Comparison of ENCODE assay signal across 8 mouse cellular contexts in the genomic region with DNA sequence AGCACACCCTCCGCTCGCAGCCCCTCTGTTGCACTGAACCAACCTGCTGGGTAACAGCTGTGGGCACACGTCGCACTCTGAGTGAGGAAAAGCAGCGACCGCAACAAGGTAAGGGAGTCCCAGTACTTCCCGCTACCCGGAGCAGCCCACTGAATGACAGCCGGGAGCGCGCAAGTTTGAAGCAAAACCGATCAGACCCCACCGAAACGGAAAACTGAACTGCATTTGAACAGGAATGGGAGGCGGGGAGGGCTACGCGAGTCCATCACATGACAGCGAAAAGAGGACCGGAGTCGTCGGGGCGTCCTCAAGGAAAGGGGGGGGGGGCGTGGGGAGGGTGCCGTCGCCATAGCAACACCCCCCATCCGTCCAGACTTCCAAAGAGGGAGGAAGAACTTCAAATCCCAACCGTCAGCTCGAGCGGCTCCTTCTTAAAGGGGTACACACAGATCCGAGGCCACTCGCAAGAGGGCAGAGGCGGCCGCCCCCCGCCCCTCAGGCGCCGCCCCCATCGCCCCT. TPM values are rescaled to one million over a fixed set of nuclear protein-coding genes. Genes with fewer than 3 reads are reported as not detected.
DNase-seq lines count a peak whose midpoint lies in the region; ATAC-seq and TF ChIP-seq lines count a peak whose summit lies in the region.

No protein-coding gene starts in this region.

- no peaks in the 10 kb centered on the region for H3K9me3 ChIP-seq in forebrain, embryonic 12.5 days
- H3K9me3 ChIP-seq in heart, postnatal 0 days (replicated peaks; ENCODE audit: control insufficient read depth, low read length) = no peaks in the 10 kb centered on the region
- no peaks in the 10 kb centered on the region for H3K9me3 ChIP-seq in neural tube, embryonic 14.5 days (ENCODE audit: control insufficient read depth, low read length)

- ATAC-seq in forebrain, embryonic 12.5 days (ENCODE audit: low FRiP score) = peak; percentile 76
- ATAC-seq in heart, postnatal 0 days (ENCODE audit: insufficient read depth, low read depth) = peak; percentile 18
- peak; percentile 64 for ATAC-seq in neural tube, embryonic 14.5 days (ENCODE audit: low read depth)

- H3K4me3 ChIP-seq in forebrain, embryonic 12.5 days (replicated peaks) = peak overlapping the region; percentile 96
- peak overlapping the region; percentile 82 for H3K4me3 ChIP-seq in heart, postnatal 0 days (ENCODE audit: low read depth, low read length)
- H3K4me3 ChIP-seq in neural tube, embryonic 14.5 days (ENCODE audit: low read depth, low read length) = peak overlapping the region; percentile 89
- H3K4me3 ChIP-seq in testis, adult 2 months (ENCODE audit: control insufficient read depth, low read depth, low read length) = peak overlapping the region; percentile 99

- peak; percentile 52 for DNase-seq in ES-CJ7 (ENCODE audit: low read depth, low spot score)
- DNase-seq in c-Kit-positive CD71-positive TER-119-positive erythroid progenitor cells, embryonic 14.5 days (ENCODE audit: low spot score) = peak; percentile 39
- DNase-seq in heart, postnatal 0 days (ENCODE audit: low spot score) = peak; percentile 72
- DNase-seq in kidney, postnatal 36 days = peak; percentile 64 to 70
- DNase-seq in lung, adult 18-20 months = peak; percentile 50 to 52

- TF ChIP-seq POLR2A in testis, adult 2 months (IDR thresholded peaks at IDR 0.05; ENCODE audit: control insufficient read depth, low read depth, low read length) = 0 out of 2 replicates have a peak, but pooled peaks have one; percentile 12

- H3K27me3 ChIP-seq in forebrain, embryonic 12.5 days = no peaks in the 10 kb centered on the region
- no peaks in the 10 kb centered on the region for H3K27me3 ChIP-seq in heart, postnatal 0 days (ENCODE audit: control insufficient read depth, insufficient read depth, low read length)
- H3K27me3 ChIP-seq in neural tube, embryonic 14.5 days (ENCODE audit: control insufficient read depth, insufficient read depth, low read length) = no peaks in the 10 kb centered on the region
- H3K27me3 ChIP-seq in testis, adult 2 months (ENCODE audit: control insufficient read depth, insufficient read depth, low read length) = no peaks in the 10 kb centered on the region

- TF ChIP-seq EP300 in heart, postnatal 0 days (IDR thresholded peaks at IDR 0.05; ENCODE audit: low read depth) = no peak

- peak overlapping the region; percentile 97 for H3K9ac ChIP-seq in forebrain, embryonic 12.5 days
- peak overlapping the region; percentile 93 for H3K9ac ChIP-seq in heart, postnatal 0 days (replicated peaks; ENCODE audit: low read depth, low read length)
- peak overlapping the region; percentile 95 for H3K9ac ChIP-seq in neural tube, embryonic 14.5 days (replicated peaks; ENCODE audit: low read depth, low read length)

- peak overlapping the region; percentile 75 for H3K4me2 ChIP-seq in forebrain, embryonic 12.5 days
- H3K4me2 ChIP-seq in heart, postnatal 0 days (ENCODE audit: low read depth, low read length) = peak overlapping the region; percentile 83
- peak overlapping the region; percentile 66 for H3K4me2 ChIP-seq in neural tube, embryonic 14.5 days (ENCODE audit: low read depth, low read length)

- no peaks in the 10 kb centered on the region for H3K36me3 ChIP-seq in forebrain, embryonic 12.5 days (replicated peaks)
- H3K36me3 ChIP-seq in heart, postnatal 0 days (replicated peaks; ENCODE audit: control insufficient read depth, insufficient read depth, low read length) = no peaks in the 10 kb centered on the region
- H3K36me3 ChIP-seq in neural tube, embryonic 14.5 days (ENCODE audit: control insufficient read depth, insufficient read depth, low read length) = no peaks in the 10 kb centered on the region
- no peaks in the 10 kb centered on the region for H3K36me3 ChIP-seq in testis, adult 2 months (ENCODE audit: control insufficient read depth, insufficient read depth, low read length)

- WGBS in forebrain, embryonic 12.5 days = under 1% methylated on average over 26 of the region's 37 CpGs
- under 1% methylated on average over 30 of the region's 37 CpGs for WGBS in heart, postnatal 0 days
- WGBS in neural tube, embryonic 14.5 days = under 1% methylated on average over 34 of the region's 37 CpGs

- no peak for TF ChIP-seq CTCF in heart, postnatal 0 days (IDR thresholded peaks at IDR 0.05; ENCODE audit: low read depth)
- TF ChIP-seq CTCF in testis, adult 2 months (IDR thresholded peaks at IDR 0.05; ENCODE audit: control insufficient read depth, insufficient read depth, insufficient replicate concordance, low read depth, low read length) = no peak

- H3K4me1 ChIP-seq in forebrain, embryonic 12.5 days = peaks cover 6% of the 10 kb centered on the region
- H3K4me1 ChIP-seq in heart, postnatal 0 days (ENCODE audit: control insufficient read depth, insufficient read depth) = no peaks in the 10 kb centered on the region
- peaks cover 3% of the 10 kb centered on the region; the same call in 1 of the 2 replicates for H3K4me1 ChIP-seq in neural tube, embryonic 14.5 days (ENCODE audit: control insufficient read depth, insufficient read depth, low read length)
- peaks cover 3% of the 10 kb centered on the region; the same call in 1 of the 2 replicates for H3K4me1 ChIP-seq in testis, adult 2 months (ENCODE audit: control insufficient read depth, insufficient read depth, low read length)

- H3K27ac ChIP-seq in forebrain, embryonic 12.5 days = peak overlapping the region; percentile 99
- peak overlapping the region; percentile 97 for H3K27ac ChIP-seq in heart, postnatal 0 days (ENCODE audit: low read depth)
- peak overlapping the region; percentile 99 for H3K27ac ChIP-seq in neural tube, embryonic 14.5 days (ENCODE audit: low read depth, low read length)
- peak overlapping the region; percentile 82 for H3K27ac ChIP-seq in testis, adult 2 months (ENCODE audit: control insufficient read depth, insufficient read depth, low read depth, low read length)

RNA-seq across cellular contexts. Expression of gene Lcorl, which starts 1.1 kb away (rescaled TPM):
- polyA plus RNA-seq in forebrain, embryonic 12.5 days (2016; fragmentation: Nextera tagmentation; extraction: Ambion mirVana) = 57.0 and 60.0 TPM in 2 replicates
- total RNA-seq in heart, postnatal 0 days (2014; rRNA removed; ENCODE audit: low replicate concordance) = 24.3 and 80.3 TPM in 2 replicates
- 11.1 and 11.6 TPM in 2 replicates for polyA plus RNA-seq in heart, postnatal 0 days (2015; fragmentation: Nextera tagmentation; extraction: Ambion mirVana)
- polyA plus RNA-seq in neural tube, embryonic 14.5 days (2014; fragmentation: Nextera tagmentation; extraction: Ambion mirVana) = 69.5 and 79.8 TPM in 2 replicates
- polyA plus RNA-seq in testis, adult 2 months (2012; rRNA removed) = 4.7 TPM in 2 replicates

Comparison
In these comparisons a context has a peak if more than half of its experiments do, and no peak if none do; other contexts are left out.
1. Peak in every context shown above with its lines: DNase-seq, ATAC-seq, H3K4me3 ChIP-seq and H3K27ac ChIP-seq.
2. ATAC-seq: peak in every context shown above with its lines; median percentile 76 in forebrain, embryonic 12.5 days; 64 in neural tube, embryonic 14.5 days; 18 in heart, postnatal 0 days.